Mouse (Mus musculus): Measurements from ENCODE around the gene Cnih2. TPM values are rescaled to one million over a fixed set of nuclear protein-coding genes. Genes with fewer than 3 reads are reported as not detected.
A peak's percentile ranks its signal among the peaks of the same experiment; 100 is the strongest.

Cnih2 gene
- polyA plus RNA-seq, 1 experiment from 2014 or later, result 518 TPM

- no peak for ATAC-seq (ENCODE audit: low FRiP score, low TSS enrichment)
- Histone ChIP-seq H3K9ac (replicated peaks; ENCODE audit: low read length) (no peak overlapping the region), H3K36me3 (ENCODE audit: control insufficient read depth, insufficient read depth, low read length) (no peaks in the 10 kb centered on the region), H3K27ac (replicated peaks; ENCODE audit: low read depth, low read length) (no peak overlapping the region), H3K9me3 (ENCODE audit: control insufficient read depth, low read length) (no peaks in the 10 kb centered on the region), H3K4me2 (ENCODE audit: low read length) (no peak overlapping the region), H3K27me3 (ENCODE audit: control insufficient read depth, insufficient read depth, low read length) (peaks cover 2% of the 10 kb centered on the region; the same call in 1 of the 2 replicates), H3K4me3 (replicated peaks; ENCODE audit: low read depth, low read length) (no peak overlapping the region), H3K4me1 (ENCODE audit: control insufficient read depth, insufficient read depth, low read length) (0 out of 2 replicates have a peak, but pooled peaks cover 8% of the 10 kb centered on the region)
- WGBS, result 27% methylated on average over 16 of the region's 16 CpGs
- DNase-seq, result no peak
These were observed 40.2 kb downstream of the Cnih2 start for GRCm38 (mm10) chr19:5057876-5058775.

- WGBS, result 7% methylated on average over 6 of the region's 6 CpGs
- Histone ChIP-seq H3K9me3 (ENCODE audit: control insufficient read depth, low read length) (no peaks in the 10 kb centered on the region), H3K4me3 (replicated peaks; ENCODE audit: low read depth, low read length) (no peak overlapping the region), H3K4me2 (ENCODE audit: low read length) (no peak overlapping the region), H3K9ac (replicated peaks; ENCODE audit: low read length) (no peak overlapping the region), H3K27ac (replicated peaks; ENCODE audit: low read depth, low read length) (no peak overlapping the region), H3K36me3 (ENCODE audit: control insufficient read depth, insufficient read depth, low read length) (no peaks in the 10 kb centered on the region), H3K4me1 (ENCODE audit: control insufficient read depth, insufficient read depth, low read length) (0 out of 2 replicates have a peak, but pooled peaks cover 8% of the 10 kb centered on the region), H3K27me3 (ENCODE audit: control insufficient read depth, insufficient read depth, low read length) (peaks cover 21% of the 10 kb centered on the region)
- no peak; the same call in 1 of the 2 replicates for ATAC-seq (ENCODE audit: low FRiP score, low TSS enrichment)
- DNase-seq, result peak; percentile 83
These were observed 42.1 kb downstream of the Cnih2 start for GRCm38 (mm10) chr19:5056251-5056650.

GRCm38 (mm10) chr19:5053909-5054308 is 44.4 kb downstream of the Cnih2 start:
- DNase-seq (peak; percentile 56), ATAC-seq (ENCODE audit: low FRiP score, low TSS enrichment) (no peak)
- H3K4me3 ChIP-seq (replicated peaks; ENCODE audit: low read depth, low read length), result no peak overlapping the region
- H3K27ac ChIP-seq (replicated peaks; ENCODE audit: low read depth, low read length), result no peak overlapping the region
- peaks cover 8% of the 10 kb centered on the region for H3K36me3 ChIP-seq (ENCODE audit: control insufficient read depth, insufficient read depth, low read length)
- H3K4me2 ChIP-seq (ENCODE audit: low read length), result no peak overlapping the region
- H3K9ac ChIP-seq (replicated peaks; ENCODE audit: low read length), result no peak overlapping the region
- H3K27me3 ChIP-seq (ENCODE audit: control insufficient read depth, insufficient read depth, low read length), result peaks cover 37% of the 10 kb centered on the region
- 25% methylated on average over 9 of the region's 9 CpGs for WGBS
- 0 out of 2 replicates have a peak, but pooled peaks cover 6% of the 10 kb centered on the region for H3K4me1 ChIP-seq (ENCODE audit: control insufficient read depth, insufficient read depth, low read length)
- no peaks in the 10 kb centered on the region for H3K9me3 ChIP-seq (ENCODE audit: control insufficient read depth, low read length)

- Histone ChIP-seq H3K27me3 (ENCODE audit: control insufficient read depth, insufficient read depth, low read length) (peaks cover 37% of the 10 kb centered on the region), H3K9ac (replicated peaks; ENCODE audit: low read length) (no peak overlapping the region), H3K36me3 (ENCODE audit: control insufficient read depth, insufficient read depth, low read length) (peaks cover 18% of the 10 kb centered on the region), H3K4me3 (replicated peaks; ENCODE audit: low read depth, low read length) (no peak overlapping the region), H3K4me2 (ENCODE audit: low read length) (no peak overlapping the region), H3K27ac (replicated peaks; ENCODE audit: low read depth, low read length) (no peak overlapping the region), H3K9me3 (ENCODE audit: control insufficient read depth, low read length) (no peaks in the 10 kb centered on the region), H3K4me1 (ENCODE audit: control insufficient read depth, insufficient read depth, low read length) (0 out of 2 replicates have a peak, but pooled peaks cover 4% of the 10 kb centered on the region)
- DNase-seq, result no peak
- WGBS, result 59% methylated on average over 17 of the region's 17 CpGs
- ATAC-seq (ENCODE audit: low FRiP score, low TSS enrichment), result no peak
These were observed 45.5 kb downstream of the Cnih2 start for GRCm38 (mm10) chr19:5052853-5053252.

GRCm38 (mm10) chr19:5052166-5052822 is 46.0 kb downstream of the Cnih2 start:
- no peak overlapping the region for H3K4me2 ChIP-seq (ENCODE audit: low read length)
- 0 out of 2 replicates have a peak, but pooled peaks cover 4% of the 10 kb centered on the region for H3K4me1 ChIP-seq (ENCODE audit: control insufficient read depth, insufficient read depth, low read length)
- no peak for ATAC-seq (ENCODE audit: low FRiP score, low TSS enrichment)
- no peak overlapping the region for H3K9ac ChIP-seq (replicated peaks; ENCODE audit: low read length)
- 27% methylated on average over 25 of the region's 25 CpGs for WGBS
- H3K4me3 ChIP-seq (replicated peaks; ENCODE audit: low read depth, low read length), result no peak overlapping the region
- peaks cover 22% of the 10 kb centered on the region for H3K36me3 ChIP-seq (ENCODE audit: control insufficient read depth, insufficient read depth, low read length)
- peaks cover 37% of the 10 kb centered on the region for H3K27me3 ChIP-seq (ENCODE audit: control insufficient read depth, insufficient read depth, low read length)
- DNase-seq, result no peak
- H3K9me3 ChIP-seq (ENCODE audit: control insufficient read depth, low read length), result no peaks in the 10 kb centered on the region
- H3K27ac ChIP-seq (replicated peaks; ENCODE audit: low read depth, low read length), result no peak overlapping the region

GRCm38 (mm10) chr19:5051515-5051914 is 46.8 kb downstream of the Cnih2 start:
- Histone ChIP-seq H3K9me3 (ENCODE audit: control insufficient read depth, low read length) (no peaks in the 10 kb centered on the region), H3K4me2 (ENCODE audit: low read length) (no peak overlapping the region), H3K9ac (replicated peaks; ENCODE audit: low read length) (0 out of 2 replicates have a peak overlapping the region, but pooled peaks have one; percentile 9), H3K27me3 (ENCODE audit: control insufficient read depth, insufficient read depth, low read length) (peaks cover 37% of the 10 kb centered on the region), H3K4me1 (ENCODE audit: control insufficient read depth, insufficient read depth, low read length) (0 out of 2 replicates have a peak, but pooled peaks cover 4% of the 10 kb centered on the region), H3K27ac (replicated peaks; ENCODE audit: low read depth, low read length) (no peak overlapping the region), H3K36me3 (ENCODE audit: control insufficient read depth, insufficient read depth, low read length) (peaks cover 30% of the 10 kb centered on the region), H3K4me3 (replicated peaks; ENCODE audit: low read depth, low read length) (no peak overlapping the region)
- ATAC-seq (ENCODE audit: low FRiP score, low TSS enrichment) (no peak), DNase-seq (no peak)
- 30% methylated on average over 3 of the region's 3 CpGs for WGBS

- H3K9me3 ChIP-seq (ENCODE audit: control insufficient read depth, low read length), result no peaks in the 10 kb centered on the region
- WGBS, result 6% methylated on average over 17 of the region's 17 CpGs
- peaks cover 35% of the 10 kb centered on the region for H3K36me3 ChIP-seq (ENCODE audit: control insufficient read depth, insufficient read depth, low read length)
- 0 out of 2 replicates have a peak overlapping the region, but pooled peaks have one; percentile 9 for H3K9ac ChIP-seq (replicated peaks; ENCODE audit: low read length)
- 0 out of 2 replicates have a peak, but pooled peaks cover 4% of the 10 kb centered on the region for H3K4me1 ChIP-seq (ENCODE audit: control insufficient read depth, insufficient read depth, low read length)
- no peak for ATAC-seq (ENCODE audit: low FRiP score, low TSS enrichment)
- no peak overlapping the region for H3K27ac ChIP-seq (replicated peaks; ENCODE audit: low read depth, low read length)
- no peak overlapping the region for H3K4me3 ChIP-seq (replicated peaks; ENCODE audit: low read depth, low read length)
- H3K27me3 ChIP-seq (ENCODE audit: control insufficient read depth, insufficient read depth, low read length), result peaks cover 37% of the 10 kb centered on the region
- no peak overlapping the region for H3K4me2 ChIP-seq (ENCODE audit: low read length)
- no peak for DNase-seq
These were observed 47.3 kb downstream of the Cnih2 start for GRCm38 (mm10) chr19:5051031-5051430.

- Histone ChIP-seq H3K27me3 (ENCODE audit: control insufficient read depth, insufficient read depth, low read length) (peaks cover 37% of the 10 kb centered on the region), H3K4me3 (replicated peaks; ENCODE audit: low read depth, low read length) (no peak within 1 kb of the TSS), H3K9me3 (ENCODE audit: control insufficient read depth, low read length) (no peaks in the 10 kb centered on the region), H3K4me2 (ENCODE audit: low read length) (no peak within 1 kb of the TSS), H3K36me3 (ENCODE audit: control insufficient read depth, insufficient read depth, low read length) (peaks cover 42% of the 10 kb centered on the region), H3K9ac (replicated peaks; ENCODE audit: low read length) (0 out of 2 replicates have a peak within 1 kb of the TSS, but pooled peaks have one; percentile 9), H3K27ac (replicated peaks; ENCODE audit: low read depth, low read length) (no peak within 1 kb of the TSS), H3K4me1 (ENCODE audit: control insufficient read depth, insufficient read depth, low read length) (0 out of 2 replicates have a peak, but pooled peaks cover 4% of the 10 kb centered on the region)
- ATAC-seq (ENCODE audit: low FRiP score, low TSS enrichment), result no peak
- 12% methylated on average over 14 of the region's 14 CpGs for WGBS
- peak; percentile 76 for DNase-seq
These were observed 48.0 kb downstream of the Cnih2 start, which contains the start of gene Rin1 for GRCm38 (mm10) chr19:5050047-5050905. Rin1 (plus strand) TSS chr19:5050481.
